Mouse (Mus musculus) limb, embryonic 12.5 days (tissue): ENCODE measurements around the gene Sema5a. TPM values are rescaled to one million over a fixed set of nuclear protein-coding genes. Genes with fewer than 3 reads are reported as not detected.

Experiments
- ATAC-seq: fragments of 200-750 bp; cut with Nextera tagmentation; 2 replicates; pipeline ENCODE4 v1.8.0; 2017; ENCODE audit warnings: low read depth, moderate TSS enrichment; ENCODE audit not compliant: insufficient number of reproducible peaks, insufficient read depth, low FRiP score, low TSS enrichment
- H3K27ac ChIP-seq: fragments of 300-500 bp; sonication (generic); 2 replicates; pipeline ENCODE4 v1.5.1; 2016; ENCODE audit warnings: mild to moderate bottlenecking, moderate library complexity
- H3K27me3 ChIP-seq: fragments of 300-500 bp; sonication (generic); 2 replicates; pipeline ENCODE4 v1.6.1; 2016; ENCODE audit warnings: mild to moderate bottlenecking, moderate library complexity
- H3K36me3 ChIP-seq: fragments of 300-500 bp; sonication (generic); 2 replicates; pipeline ENCODE4 v1.6.1; 2016; ENCODE audit warnings: mild to moderate bottlenecking, moderate library complexity
- H3K4me1 ChIP-seq: fragments of 300-500 bp; sonication (generic); replicated peaks from 2 replicates; pipeline ENCODE4 v1.6.1; 2016
- H3K4me2 ChIP-seq: fragments of 300-500 bp; sonication (generic); 2 replicates; pipeline ENCODE4 v1.6.1; 2016; ENCODE audit warnings: mild to moderate bottlenecking, moderate library complexity
- H3K4me3 ChIP-seq: fragments of 300-500 bp; sonication (generic); replicated peaks from 2 replicates; pipeline ENCODE4 v1.5.1; 2016; ENCODE audit warnings: mild to moderate bottlenecking
- H3K9ac ChIP-seq: fragments of 300-500 bp; sonication (generic); replicated peaks from 2 replicates; pipeline ENCODE4 v1.6.1; 2016; ENCODE audit warnings: mild to moderate bottlenecking, moderate library complexity
- H3K9me3 ChIP-seq: fragments of 300-500 bp; sonication (generic); 2 replicates; pipeline ENCODE4 v1.6.1; 2016; ENCODE audit warnings: mild to moderate bottlenecking, moderate library complexity
- WGBS: fragments of 180-500 bp; shearing (Covaris S2); methylation state at CpG from one replicate; pipeline ENCODE4 v1.1.7; 2016; 5-methylcytosine and 5-hydroxymethylcytosine counted together
- polyA plus RNA-seq: library from polyadenylated mRNA; unstranded; fragments of >200 nt; fragmentation: Nextera tagmentation; extraction: Ambion mirVana; gene quantifications from 2 replicates; pipeline ENCODE4 v1.2.1, GENCODE M21; 2016

The Sema5a gene
- polyA plus RNA-seq, 1 experiment from 2014 or later, result 21.6 TPM

DNA sequence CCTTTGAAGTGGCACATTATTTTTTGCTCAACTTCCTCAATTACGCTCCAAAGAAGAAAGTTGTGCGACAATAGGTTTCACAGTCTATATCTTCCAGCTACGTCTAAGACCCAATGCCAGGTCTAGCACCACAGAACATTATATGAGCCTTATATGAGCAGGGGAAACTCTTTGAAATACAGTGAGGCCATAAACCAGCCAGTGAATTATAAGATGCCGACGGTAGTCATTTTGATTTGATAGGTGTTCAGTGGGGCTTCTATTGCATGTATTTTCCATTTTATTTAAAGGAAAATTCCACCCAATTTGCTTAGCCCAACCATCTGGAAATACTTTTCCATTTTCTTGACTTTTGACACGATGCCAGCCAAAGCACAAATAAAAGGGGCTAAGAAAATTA, 126.3 kb downstream of the Sema5a start:
- Histone ChIP-seq H3K4me2 (no peak overlapping the region), H3K4me1 (peaks cover 21% of the 10 kb centered on the region), H3K36me3 (no peaks in the 10 kb centered on the region), H3K9me3 (no peaks in the 10 kb centered on the region), H3K27ac (peak overlapping the region; percentile 56), H3K9ac (no peak overlapping the region), H3K4me3 (no peak overlapping the region), H3K27me3 (no peaks in the 10 kb centered on the region)
- WGBS, result 27% methylated on average over 6 of the region's 6 CpGs
- ATAC-seq, result peak; percentile 81

DNA sequence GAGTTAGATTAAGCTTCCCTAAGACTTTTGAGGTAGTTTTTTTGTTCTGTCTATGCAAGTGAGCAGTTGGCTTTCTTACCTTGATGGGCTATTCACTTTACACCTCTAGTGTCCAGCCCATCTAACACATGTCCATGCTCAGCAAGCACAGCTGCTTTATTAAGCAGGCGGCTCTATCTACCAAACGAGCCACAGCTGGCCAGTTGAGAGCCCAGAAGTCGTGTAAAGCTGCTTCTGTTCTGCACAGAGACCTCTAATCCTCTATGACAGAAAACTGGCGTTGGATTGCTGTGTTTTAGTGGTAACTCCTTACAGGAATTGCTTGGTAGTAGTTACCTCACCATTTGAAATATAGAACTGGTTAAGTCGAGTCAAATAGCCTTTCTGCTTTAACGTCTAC, 126.8 kb downstream of the Sema5a start:
- H3K27me3 ChIP-seq, result no peaks in the 10 kb centered on the region
- peak; percentile 81; the same call in 1 of the 2 replicates for ATAC-seq
- no peaks in the 10 kb centered on the region for H3K9me3 ChIP-seq
- H3K36me3 ChIP-seq, result no peaks in the 10 kb centered on the region
- peaks cover 21% of the 10 kb centered on the region for H3K4me1 ChIP-seq
- no peak overlapping the region for H3K4me3 ChIP-seq
- no peak overlapping the region for H3K9ac ChIP-seq
- no peak overlapping the region for H3K4me2 ChIP-seq
- 25% methylated on average over 6 of the region's 6 CpGs for WGBS
- peak overlapping the region; percentile 62; the same call in 1 of the 2 replicates for H3K27ac ChIP-seq

DNA sequence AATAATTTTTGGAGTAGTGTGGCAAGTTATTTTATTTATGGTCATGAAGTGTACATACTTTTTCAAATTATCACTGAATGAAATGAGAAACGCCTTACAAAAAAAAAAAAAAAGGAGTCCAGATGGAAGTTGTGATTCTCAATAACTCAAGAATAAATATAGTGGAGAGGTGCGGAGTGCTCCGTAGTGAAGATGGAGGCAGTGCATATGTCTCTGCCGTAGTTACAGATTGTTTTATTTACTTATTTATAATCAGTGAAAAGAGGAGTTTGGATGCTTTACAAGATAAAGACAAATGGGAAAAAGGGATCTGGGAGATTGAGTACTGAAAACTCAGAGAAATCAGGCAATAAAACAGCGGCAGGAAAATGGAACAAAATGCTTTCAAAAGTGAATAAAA, 131.7 kb downstream of the Sema5a start:
- Histone ChIP-seq H3K4me1 (peaks cover 8% of the 10 kb centered on the region; the same call in 1 of the 2 replicates), H3K4me3 (no peak overlapping the region), H3K4me2 (no peak overlapping the region), H3K27me3 (no peaks in the 10 kb centered on the region), H3K36me3 (no peaks in the 10 kb centered on the region), H3K27ac (no peak overlapping the region), H3K9me3 (no peaks in the 10 kb centered on the region), H3K9ac (no peak overlapping the region)
- WGBS, result 79% methylated on average over 5 of the region's 5 CpGs
- ATAC-seq, result no peak

DNA sequence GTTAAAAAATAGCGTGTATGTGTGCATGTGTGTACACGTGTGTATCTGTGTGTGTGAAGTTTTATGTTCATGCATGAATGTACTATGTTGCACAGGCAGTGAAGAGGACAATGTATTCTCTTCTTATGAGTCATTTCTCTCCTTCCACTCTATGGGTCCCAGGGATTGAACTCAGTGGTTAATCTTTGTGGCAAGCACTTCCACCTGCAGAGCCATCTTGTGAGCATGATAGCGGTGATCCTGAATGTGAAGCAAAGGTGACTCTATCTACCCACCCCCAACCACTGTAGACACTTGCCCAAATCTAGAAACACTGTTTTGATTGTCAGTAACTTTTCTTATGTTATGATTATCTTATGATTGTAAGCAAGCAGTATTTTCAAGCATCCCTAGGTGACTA, 133.2 kb downstream of the Sema5a start:
- H3K36me3 ChIP-seq, result no peaks in the 10 kb centered on the region

DNA sequence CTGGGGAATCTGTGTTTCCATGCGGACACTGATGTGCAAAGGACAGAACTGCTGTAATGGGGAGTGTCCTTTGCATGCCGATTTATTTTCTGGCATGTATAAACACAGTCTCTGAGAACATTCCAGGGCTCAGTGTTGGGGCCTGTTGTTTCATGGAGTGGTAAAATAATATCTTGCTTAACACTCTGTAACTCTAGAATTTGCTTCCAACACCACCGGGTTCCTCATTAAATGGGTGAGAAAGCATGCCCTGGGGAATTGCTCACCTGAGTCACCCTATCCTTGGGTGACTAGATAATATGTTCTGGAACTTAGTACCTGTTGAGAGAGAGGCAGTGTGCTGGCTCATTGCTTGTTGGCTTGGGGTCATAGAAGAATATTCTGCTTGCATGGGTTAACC, 135.7 kb downstream of the Sema5a start:
- Histone ChIP-seq H3K27ac (no peak overlapping the region), H3K4me3 (no peak overlapping the region), H3K36me3 (no peaks in the 10 kb centered on the region), H3K4me2 (no peak overlapping the region), H3K9ac (no peak overlapping the region), H3K9me3 (no peaks in the 10 kb centered on the region), H3K4me1 (no peaks in the 10 kb centered on the region), H3K27me3 (no peaks in the 10 kb centered on the region)
- WGBS, result 83% methylated on average over 3 of the region's 3 CpGs
- ATAC-seq, result no peak

More for the DNA sequence above, 133.2 kb downstream of the Sema5a start:
- no peak for ATAC-seq
- H3K9ac ChIP-seq, result no peak overlapping the region
- WGBS, result 95% methylated on average over 3 of the region's 3 CpGs
- no peak overlapping the region for H3K27ac ChIP-seq
- H3K4me1 ChIP-seq, result no peaks in the 10 kb centered on the region
- no peaks in the 10 kb centered on the region for H3K27me3 ChIP-seq
- H3K4me2 ChIP-seq, result no peak overlapping the region
- H3K9me3 ChIP-seq, result no peaks in the 10 kb centered on the region
- H3K4me3 ChIP-seq, result no peak overlapping the region

DNA sequence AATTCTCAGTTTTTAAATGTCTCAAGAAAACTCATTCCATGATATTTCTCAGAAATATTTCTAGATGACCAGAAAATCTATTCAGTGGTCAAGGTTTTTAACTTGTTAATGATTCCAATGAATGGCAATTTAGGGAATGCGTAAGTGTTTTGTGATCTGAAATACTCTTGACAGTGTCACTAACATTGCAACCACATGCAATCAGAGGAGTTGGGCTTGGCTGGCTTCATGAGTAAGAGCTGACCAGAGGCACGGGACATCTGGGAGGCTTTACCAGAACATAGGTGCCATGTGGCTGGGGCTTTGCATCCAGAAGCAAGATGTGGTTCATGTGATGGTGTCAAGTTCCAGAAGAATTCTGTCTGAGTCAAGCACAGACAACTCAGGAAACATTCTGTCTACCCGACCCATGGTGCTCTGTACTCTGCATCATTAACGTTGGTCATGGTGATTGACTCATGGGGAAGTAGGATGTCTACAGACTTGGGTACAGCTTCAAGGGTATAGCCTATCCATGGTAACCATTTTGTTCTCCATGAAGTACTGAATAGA, 138.4 kb downstream of the Sema5a start:
- ATAC-seq, result no peak
- H3K4me3 ChIP-seq, result no peak overlapping the region
- no peaks in the 10 kb centered on the region for H3K36me3 ChIP-seq
- H3K4me2 ChIP-seq, result no peak overlapping the region
- no peak overlapping the region for H3K27ac ChIP-seq
- H3K9ac ChIP-seq, result no peak overlapping the region
- no peaks in the 10 kb centered on the region for H3K9me3 ChIP-seq
- WGBS, result 78% methylated on average over 4 of the region's 4 CpGs
- no peaks in the 10 kb centered on the region for H3K27me3 ChIP-seq
- no peaks in the 10 kb centered on the region for H3K4me1 ChIP-seq

DNA sequence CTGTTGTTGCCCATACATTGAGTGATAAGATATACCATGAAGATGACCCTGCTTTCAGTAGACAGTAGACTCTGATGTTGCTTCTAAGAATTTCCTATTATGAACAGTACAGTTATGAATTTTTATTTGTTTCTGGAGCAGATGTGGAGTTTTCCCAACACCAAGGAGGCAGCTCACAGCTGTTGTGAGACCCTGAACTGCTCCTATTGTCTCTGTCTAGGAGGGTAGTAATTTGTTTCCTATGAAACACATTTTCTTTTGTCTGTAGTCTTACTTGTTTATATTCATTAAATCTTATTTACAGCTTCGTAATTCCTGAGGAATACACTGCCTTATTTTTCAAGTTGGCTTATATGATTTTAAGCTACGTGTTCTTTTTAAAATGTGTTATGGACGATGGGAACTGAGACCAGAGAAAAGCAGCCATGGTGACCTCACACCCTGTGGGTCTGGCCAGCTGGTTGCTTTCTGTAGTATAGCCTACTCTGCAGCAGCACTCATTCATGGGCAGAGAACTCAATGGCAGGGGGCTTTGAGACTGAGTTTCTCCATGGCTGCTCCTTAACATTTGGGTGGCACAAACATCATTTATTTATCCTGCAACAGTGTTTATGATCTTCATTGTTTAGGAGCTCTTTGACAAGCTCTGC, 151.8 kb downstream of the Sema5a start:
- Histone ChIP-seq H3K27me3 (no peaks in the 10 kb centered on the region), H3K4me1 (peaks cover 18% of the 10 kb centered on the region), H3K27ac (no peak overlapping the region), H3K4me3 (no peak overlapping the region), H3K36me3 (no peaks in the 10 kb centered on the region), H3K4me2 (no peak overlapping the region), H3K9ac (no peak overlapping the region), H3K9me3 (no peaks in the 10 kb centered on the region)
- WGBS, result 80% methylated on average over 3 of the region's 3 CpGs
- no peak for ATAC-seq

DNA sequence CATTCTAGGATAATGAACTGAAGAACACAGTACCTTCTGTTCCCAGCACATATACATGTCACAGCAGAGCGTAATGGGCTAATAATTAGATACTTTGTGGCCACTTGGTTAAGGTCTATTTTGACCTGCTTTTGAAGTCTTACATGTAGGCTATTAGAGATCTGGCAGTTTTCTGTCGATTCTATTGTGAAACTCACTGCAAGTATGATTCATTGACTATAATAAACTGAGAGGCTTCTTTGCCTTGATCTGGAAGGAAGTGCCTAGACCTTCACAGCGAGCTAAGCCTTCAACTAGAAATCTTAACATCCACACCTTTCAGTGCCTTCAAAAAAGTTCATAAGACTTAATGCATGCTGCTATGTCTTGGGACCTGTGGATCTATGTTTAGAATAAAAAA, 152.5 kb downstream of the Sema5a start:
- H3K9me3 ChIP-seq, result no peaks in the 10 kb centered on the region
- no peak overlapping the region for H3K9ac ChIP-seq
- H3K4me1 ChIP-seq, result peaks cover 18% of the 10 kb centered on the region
- 31% methylated on average over 3 of the region's 3 CpGs for WGBS
- H3K27me3 ChIP-seq, result no peaks in the 10 kb centered on the region
- ATAC-seq, result no peak
- no peak overlapping the region for H3K4me2 ChIP-seq
- no peak overlapping the region for H3K4me3 ChIP-seq
- H3K36me3 ChIP-seq, result no peaks in the 10 kb centered on the region
- H3K27ac ChIP-seq, result no peak overlapping the region

DNA sequence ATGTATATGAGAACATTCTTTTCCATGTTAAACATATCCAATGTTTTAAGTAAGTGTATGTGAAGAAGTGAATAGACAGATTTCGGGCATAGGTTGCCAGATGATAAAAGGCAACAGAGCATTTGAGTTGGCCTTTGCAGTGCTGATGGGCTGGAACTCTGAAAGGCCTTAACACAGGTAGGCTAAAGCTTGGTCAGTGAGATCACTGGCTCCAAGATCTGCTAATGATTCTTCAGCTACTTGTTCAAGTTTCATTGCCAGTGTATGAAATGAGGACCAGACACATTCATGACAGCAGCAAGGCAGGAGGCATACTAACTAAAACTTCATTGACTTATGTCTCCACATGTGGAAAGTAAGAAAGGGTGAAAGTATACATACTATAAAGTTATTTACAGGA, 154.1 kb downstream of the Sema5a start:
- Histone ChIP-seq H3K27ac (no peak overlapping the region), H3K9ac (no peak overlapping the region), H3K9me3 (no peaks in the 10 kb centered on the region), H3K36me3 (no peaks in the 10 kb centered on the region), H3K4me1 (peaks cover 24% of the 10 kb centered on the region), H3K4me2 (no peak overlapping the region), H3K27me3 (no peaks in the 10 kb centered on the region), H3K4me3 (no peak overlapping the region)
- 86% methylated on average over 1 of the region's 1 CpGs for WGBS
- no peak for ATAC-seq

DNA sequence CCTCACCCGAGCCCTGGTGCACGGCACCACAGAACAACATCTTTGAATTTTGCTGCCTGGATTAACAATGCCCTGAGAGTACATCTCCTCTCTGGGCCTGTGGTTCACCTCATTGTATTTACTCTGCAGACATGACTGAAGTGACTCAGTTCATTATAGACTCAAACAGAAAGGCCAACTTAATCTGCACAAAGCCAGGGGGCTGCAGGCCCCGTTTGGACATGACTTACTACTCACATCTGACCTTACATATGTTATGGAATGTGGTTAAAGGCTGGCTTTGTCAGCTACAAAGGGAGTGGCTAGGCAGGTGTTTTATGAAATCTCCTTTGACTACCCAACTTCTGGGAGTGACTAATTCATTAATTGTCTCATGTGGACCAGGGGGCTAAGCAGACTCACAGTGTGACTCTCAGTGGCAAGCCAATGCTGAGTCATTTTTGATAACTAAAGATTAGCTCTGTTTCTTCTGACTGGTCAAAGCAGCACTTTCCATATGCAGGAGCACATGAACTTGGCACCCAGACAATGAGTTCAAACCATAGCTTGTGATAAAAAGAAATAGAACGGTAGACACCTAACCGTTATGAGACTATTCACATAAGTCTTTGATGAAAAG, 157.4 kb downstream of the Sema5a start:
- H3K9me3 ChIP-seq, result no peaks in the 10 kb centered on the region
- no peak overlapping the region for H3K9ac ChIP-seq
- ATAC-seq, result no peak
- no peaks in the 10 kb centered on the region for H3K27me3 ChIP-seq
- H3K4me1 ChIP-seq, result peaks cover 24% of the 10 kb centered on the region
- no peak overlapping the region for H3K4me3 ChIP-seq
- no peaks in the 10 kb centered on the region for H3K36me3 ChIP-seq
- H3K4me2 ChIP-seq, result no peak overlapping the region
- 68% methylated on average over 5 of the region's 5 CpGs for WGBS
- H3K27ac ChIP-seq, result no peak overlapping the region

DNA sequence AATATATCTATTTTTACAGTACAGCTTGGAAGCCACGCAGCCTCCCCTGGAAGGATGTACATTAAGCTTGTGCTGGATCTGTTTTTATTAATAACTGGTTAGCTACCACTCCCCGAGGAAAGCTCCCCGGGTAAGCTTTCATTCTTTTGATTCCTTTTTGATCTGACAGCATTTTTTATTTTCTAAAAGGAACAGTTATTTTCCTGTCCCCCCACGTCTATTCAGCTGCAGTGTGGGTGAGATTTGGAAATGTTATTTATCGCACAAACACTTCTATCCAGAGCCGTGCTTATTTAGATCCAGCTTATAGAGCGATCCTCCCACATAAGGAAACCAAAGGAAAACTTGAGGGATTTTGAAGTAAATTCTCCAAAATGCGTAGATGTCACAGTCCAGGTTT, 158.7 kb downstream of the Sema5a start:
- Histone ChIP-seq H3K9ac (no peak overlapping the region), H3K9me3 (no peaks in the 10 kb centered on the region), H3K4me2 (no peak overlapping the region), H3K4me1 (peaks cover 18% of the 10 kb centered on the region; the same call in 1 of the 2 replicates), H3K27me3 (no peaks in the 10 kb centered on the region), H3K36me3 (no peaks in the 10 kb centered on the region), H3K4me3 (no peak overlapping the region), H3K27ac (no peak overlapping the region)
- WGBS, result 84% methylated on average over 8 of the region's 8 CpGs
- ATAC-seq, result no peak
